Mouse (Mus musculus) limb, embryonic 15.5 days (tissue): ENCODE measurements around the gene Mertk. TPM values are rescaled to one million over a fixed set of nuclear protein-coding genes. Genes with fewer than 3 reads are reported as not detected.

Experiments
- ATAC-seq: fragments of 200-750 bp; cut with Nextera tagmentation; 2 replicates; pipeline ENCODE4 v1.8.0; 2017; ENCODE audit warnings: low read depth, moderate TSS enrichment; ENCODE audit not compliant: insufficient number of reproducible peaks, low FRiP score, low TSS enrichment
- H3K27ac ChIP-seq: fragments of 300-500 bp; sonication (generic); 2 replicates; pipeline ENCODE4 v1.5.1; 2015; ENCODE audit warnings: moderate library complexity, mild to moderate bottlenecking, inconsistent platforms
- H3K27me3 ChIP-seq: fragments of 300-500 bp; sonication (generic); 2 replicates; pipeline ENCODE4 v1.6.1; 2015; ENCODE audit warnings: inconsistent platforms
- H3K36me3 ChIP-seq: fragments of 300-500 bp; sonication (generic); 2 replicates; pipeline ENCODE4 v1.6.1; 2015; ENCODE audit warnings: inconsistent platforms
- H3K4me1 ChIP-seq: fragments of 300-500 bp; sonication (generic); 2 replicates; pipeline ENCODE4 v1.6.1; 2015; ENCODE audit warnings: inconsistent platforms
- H3K4me2 ChIP-seq: fragments of 300-500 bp; sonication (generic); 2 replicates; pipeline ENCODE4 v1.6.1; 2015; ENCODE audit warnings: mild to moderate bottlenecking, inconsistent platforms
- H3K4me3 ChIP-seq: fragments of 300-500 bp; sonication (generic); 2 replicates; pipeline ENCODE4 v1.5.1; 2015; ENCODE audit warnings: mild to moderate bottlenecking, inconsistent platforms
- H3K9ac ChIP-seq: fragments of 300-500 bp; sonication (generic); 2 replicates; pipeline ENCODE4 v1.6.1; 2015; ENCODE audit warnings: inconsistent platforms
- H3K9me3 ChIP-seq: fragments of 300-500 bp; sonication (generic); 2 replicates; pipeline ENCODE4 v1.6.1; 2016; ENCODE audit warnings: inconsistent platforms
- WGBS: fragments of 180-500 bp; shearing (Covaris S2); methylation state at CpG from one replicate; pipeline ENCODE4 v1.1.7; 2015; 5-methylcytosine and 5-hydroxymethylcytosine counted together
- polyA plus RNA-seq: library from polyadenylated mRNA; unstranded; fragments of >200 nt; fragmentation: Nextera tagmentation; extraction: Ambion mirVana; gene quantifications from 2 replicates; pipeline ENCODE4 v1.2.1, GENCODE M21; 2015

The Mertk gene
- polyA plus RNA-seq, 1 experiment from 2014 or later, result 10.7 TPM

DNA sequence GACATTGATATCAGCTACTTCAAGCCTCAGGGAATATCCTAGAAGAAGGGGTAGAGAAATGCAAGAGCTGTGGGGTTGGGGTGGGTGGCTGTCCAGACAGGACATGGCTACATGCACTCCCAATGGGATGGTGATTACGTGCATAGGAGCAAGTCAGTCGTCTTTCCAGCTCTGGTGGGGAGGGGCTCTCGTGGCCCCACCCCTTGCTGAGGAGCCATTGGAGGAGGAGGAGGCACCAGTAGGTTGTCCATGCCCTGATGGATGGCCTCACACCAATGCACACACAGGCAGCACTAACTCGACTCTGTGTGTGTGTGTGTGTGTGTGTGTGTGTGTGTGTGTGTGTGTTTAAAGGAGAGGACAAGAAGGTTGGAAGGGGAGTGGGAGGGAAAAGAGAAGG, 106.6 kb downstream of the Mertk start:
- 50% methylated on average over 4 of the region's 4 CpGs for WGBS

DNA sequence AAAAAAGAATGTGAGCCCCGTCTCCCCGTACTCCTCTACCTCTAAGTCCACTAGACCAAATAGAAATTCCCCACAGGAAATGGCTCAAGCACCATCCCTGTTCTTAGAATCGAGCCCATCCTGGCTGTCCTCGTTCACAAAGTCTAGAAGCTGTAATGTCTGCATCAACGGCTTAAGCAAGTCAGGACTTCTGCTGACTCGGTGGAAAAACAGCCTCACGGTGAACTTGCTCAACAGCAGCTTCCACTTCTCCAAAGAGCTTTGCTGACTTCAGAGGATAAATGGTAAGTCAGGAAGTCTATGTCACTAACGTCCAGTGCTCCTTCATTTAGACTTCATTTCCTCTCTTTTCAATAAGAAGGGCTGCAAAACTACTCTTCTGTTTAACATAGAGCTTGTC, 107.8 kb downstream of the Mertk start:
- H3K27me3 ChIP-seq, result no peaks in the 10 kb centered on the region
- H3K4me1 ChIP-seq, result no peaks in the 10 kb centered on the region
- H3K4me3 ChIP-seq, result no peak overlapping the region
- no peaks in the 10 kb centered on the region for H3K9me3 ChIP-seq
- no peak overlapping the region for H3K27ac ChIP-seq
- WGBS, result 47% methylated on average over 8 of the region's 8 CpGs
- H3K36me3 ChIP-seq, result peaks cover 14% of the 10 kb centered on the region
- H3K9ac ChIP-seq, result no peak overlapping the region
- ATAC-seq, result no peak
- H3K4me2 ChIP-seq, result no peak overlapping the region

More for the DNA sequence above, 106.6 kb downstream of the Mertk start:
- no peak overlapping the region for H3K4me2 ChIP-seq
- no peak for ATAC-seq
- H3K36me3 ChIP-seq, result peaks cover 26% of the 10 kb centered on the region
- no peak overlapping the region for H3K27ac ChIP-seq
- H3K9ac ChIP-seq, result no peak overlapping the region
- H3K4me3 ChIP-seq, result no peak overlapping the region
- H3K27me3 ChIP-seq, result no peaks in the 10 kb centered on the region
- H3K9me3 ChIP-seq, result no peaks in the 10 kb centered on the region
- H3K4me1 ChIP-seq, result no peaks in the 10 kb centered on the region

DNA sequence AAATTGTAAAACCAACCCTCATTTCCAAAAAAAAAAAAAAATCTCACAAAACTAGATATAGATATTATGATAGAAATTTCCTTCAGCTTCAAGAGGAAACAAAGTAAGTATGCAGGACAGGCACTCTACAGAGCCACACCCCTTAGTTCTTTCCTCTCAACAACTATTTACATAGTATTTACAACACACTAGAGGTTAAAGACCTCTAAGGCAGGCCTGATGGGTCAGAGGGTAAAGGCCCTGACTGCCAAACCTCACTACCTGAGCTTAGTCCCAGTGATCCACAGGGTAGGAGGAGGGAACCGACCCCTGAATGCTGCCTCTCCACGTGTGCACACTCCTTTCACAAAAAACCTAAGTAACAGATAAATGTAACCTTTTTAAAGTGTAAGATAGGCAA, 114.0 kb downstream of the Mertk start:
- no peaks in the 10 kb centered on the region for H3K36me3 ChIP-seq
- H3K4me2 ChIP-seq, result no peak overlapping the region
- no peak overlapping the region for H3K4me3 ChIP-seq
- no peaks in the 10 kb centered on the region for H3K27me3 ChIP-seq
- 35% methylated on average over 2 of the region's 2 CpGs for WGBS
- H3K27ac ChIP-seq, result no peak overlapping the region
- no peak overlapping the region for H3K9ac ChIP-seq
- no peaks in the 10 kb centered on the region for H3K9me3 ChIP-seq
- no peak for ATAC-seq
- H3K4me1 ChIP-seq, result no peaks in the 10 kb centered on the region

DNA sequence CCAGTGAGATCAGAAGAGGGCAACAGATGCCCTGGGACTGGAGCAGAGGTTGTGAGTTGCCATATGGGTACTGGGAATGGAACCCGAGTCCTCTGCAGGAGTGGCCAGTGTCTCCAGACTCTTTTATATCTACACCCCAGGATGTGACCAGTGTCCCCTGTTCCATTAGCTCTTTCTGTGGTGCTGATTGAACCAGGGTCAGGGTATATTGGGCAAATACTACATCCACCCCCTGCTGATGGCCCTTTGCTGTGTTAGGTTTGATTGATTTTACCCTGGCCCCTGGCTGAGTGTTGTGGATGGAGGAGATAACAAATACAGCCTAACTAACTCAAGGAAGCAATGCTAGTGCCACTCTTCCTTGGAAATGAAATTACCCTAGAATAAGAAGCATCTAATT, 117.6 kb downstream of the Mertk start:
- H3K4me3 ChIP-seq, result no peak overlapping the region
- no peak overlapping the region for H3K27ac ChIP-seq
- H3K9me3 ChIP-seq, result no peaks in the 10 kb centered on the region
- no peaks in the 10 kb centered on the region for H3K36me3 ChIP-seq
- H3K27me3 ChIP-seq, result no peaks in the 10 kb centered on the region
- no peak overlapping the region for H3K9ac ChIP-seq
- H3K4me2 ChIP-seq, result no peak overlapping the region
- H3K4me1 ChIP-seq, result peaks cover 11% of the 10 kb centered on the region; the same call in 1 of the 2 replicates
- WGBS, result 76% methylated on average over 1 of the region's 1 CpGs
- no peak for ATAC-seq

DNA sequence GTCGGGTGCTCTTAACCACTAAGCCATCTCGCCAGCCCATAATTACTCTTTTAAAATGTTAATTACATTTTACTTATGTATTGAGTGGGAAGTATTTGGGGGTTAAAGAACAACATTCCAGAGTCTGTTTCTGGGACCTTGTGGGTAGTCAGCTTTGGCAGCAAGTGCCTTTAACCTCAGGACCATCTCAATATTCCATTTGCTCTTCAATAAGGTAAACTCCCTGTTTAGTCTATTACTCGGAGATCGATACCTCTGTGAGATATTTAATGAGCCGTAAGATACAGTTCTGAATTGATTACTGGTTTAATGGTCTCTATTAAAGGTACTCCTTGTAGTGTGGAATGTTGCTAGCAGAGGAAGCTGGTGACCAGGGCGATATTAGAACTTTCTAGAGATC, 118.2 kb downstream of the Mertk start:
- H3K4me1 ChIP-seq, result peaks cover 11% of the 10 kb centered on the region; the same call in 1 of the 2 replicates
- no peak for ATAC-seq
- H3K36me3 ChIP-seq, result no peaks in the 10 kb centered on the region
- peak overlapping the region; percentile 92 for H3K27ac ChIP-seq
- H3K4me3 ChIP-seq, result peak overlapping the region; percentile 73
- no peak overlapping the region for H3K9ac ChIP-seq
- no peaks in the 10 kb centered on the region for H3K27me3 ChIP-seq
- H3K4me2 ChIP-seq, result peak overlapping the region; percentile 71
- no peaks in the 10 kb centered on the region for H3K9me3 ChIP-seq
- 29% methylated on average over 6 of the region's 6 CpGs for WGBS

DNA sequence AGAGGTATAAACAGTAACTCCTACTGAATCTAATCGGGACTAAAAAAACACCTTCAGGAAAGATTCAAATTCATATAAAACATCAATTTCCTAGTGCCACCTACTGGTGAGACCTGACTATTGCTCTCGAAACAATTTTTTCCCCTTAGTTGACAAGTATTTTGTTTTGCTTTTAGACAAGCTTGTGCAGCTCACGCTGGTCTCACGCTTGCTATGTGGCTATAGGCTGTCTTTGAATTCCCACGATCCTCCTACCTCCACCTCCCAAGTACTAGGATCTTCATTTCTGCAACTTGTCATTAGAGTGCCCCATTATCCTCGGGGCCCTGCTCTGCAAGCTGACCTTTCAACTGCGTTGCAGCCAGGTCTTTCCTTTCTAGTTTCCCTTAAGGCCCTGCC, 118.6 kb downstream of the Mertk start:
- Histone ChIP-seq H3K9ac (0 out of 2 replicates have a peak overlapping the region, but pooled peaks have one; percentile 31), H3K4me3 (peak overlapping the region; percentile 73), H3K27me3 (no peaks in the 10 kb centered on the region), H3K4me1 (peaks cover 11% of the 10 kb centered on the region; the same call in 1 of the 2 replicates), H3K36me3 (no peaks in the 10 kb centered on the region), H3K9me3 (no peaks in the 10 kb centered on the region), H3K27ac (peak overlapping the region; percentile 92), H3K4me2 (peak overlapping the region; percentile 71)
- under 1% methylated on average over 7 of the region's 7 CpGs for WGBS
- ATAC-seq, result peak; percentile 25; the same call in 1 of the 2 replicates

DNA sequence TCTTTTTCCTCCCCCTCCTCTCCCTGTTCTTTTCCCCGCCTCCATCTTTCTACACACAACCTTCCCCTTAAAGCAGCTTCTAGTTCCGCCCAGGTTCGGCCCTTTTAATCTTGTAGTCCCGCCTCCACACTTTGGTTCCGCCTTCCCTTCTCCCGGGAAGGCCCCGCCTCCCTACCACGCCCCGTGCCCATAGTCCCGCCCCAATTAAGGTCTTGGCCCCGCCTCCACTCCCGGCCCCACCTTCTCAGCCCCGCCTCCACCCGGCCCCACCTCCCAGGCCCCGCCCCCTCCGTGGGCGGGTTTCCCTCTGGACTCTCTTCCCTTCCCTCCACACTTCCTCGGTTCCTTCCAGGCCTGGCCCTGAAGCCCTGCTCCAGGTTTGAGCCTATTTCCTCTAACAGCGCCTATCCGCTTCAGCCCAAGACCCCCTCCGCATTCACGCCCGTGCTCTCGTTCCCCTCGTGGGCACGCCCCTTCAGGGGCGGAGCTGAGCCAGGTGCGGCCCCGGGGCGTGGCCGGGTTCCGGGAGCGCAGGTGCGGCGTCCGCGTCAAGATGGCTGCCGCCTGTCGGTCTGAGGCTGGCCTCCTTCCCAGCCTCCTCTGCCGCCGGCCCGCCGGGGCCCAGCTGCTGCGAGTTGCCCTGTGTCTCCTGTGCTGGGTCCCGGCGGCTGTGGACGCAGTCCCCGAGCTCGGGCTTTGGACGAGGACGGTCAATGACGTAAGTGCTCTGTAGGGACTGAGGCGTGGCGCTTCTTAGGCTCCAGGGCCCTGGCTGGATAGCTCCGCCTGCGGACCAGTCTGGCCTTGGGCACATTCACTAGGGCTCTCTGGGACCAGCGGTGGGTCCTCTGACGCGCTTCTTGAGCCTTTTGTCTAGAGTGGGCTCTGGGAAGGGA, 119.3 kb downstream of the Mertk start, which contains the start of gene Tmem87b:
Gene Tmem87b (plus strand): TSS at position 333 of the 896 bp plus-strand sequence.
- H3K9me3 ChIP-seq, result no peaks in the 10 kb centered on the region
- no peaks in the 10 kb centered on the region for H3K27me3 ChIP-seq
- H3K4me3 ChIP-seq, result peak within 1 kb of the TSS; percentile 73
- under 1% methylated on average over 59 of the region's 59 CpGs for WGBS
- H3K36me3 ChIP-seq, result no peaks in the 10 kb centered on the region
- ATAC-seq, result peak; percentile 93
- H3K9ac ChIP-seq, result peak within 1 kb of the TSS; percentile 73
- peak within 1 kb of the TSS; percentile 71 for H3K4me2 ChIP-seq
- H3K27ac ChIP-seq, result peak within 1 kb of the TSS; percentile 93
- peaks cover 11% of the 10 kb centered on the region; the same call in 1 of the 2 replicates for H3K4me1 ChIP-seq

DNA sequence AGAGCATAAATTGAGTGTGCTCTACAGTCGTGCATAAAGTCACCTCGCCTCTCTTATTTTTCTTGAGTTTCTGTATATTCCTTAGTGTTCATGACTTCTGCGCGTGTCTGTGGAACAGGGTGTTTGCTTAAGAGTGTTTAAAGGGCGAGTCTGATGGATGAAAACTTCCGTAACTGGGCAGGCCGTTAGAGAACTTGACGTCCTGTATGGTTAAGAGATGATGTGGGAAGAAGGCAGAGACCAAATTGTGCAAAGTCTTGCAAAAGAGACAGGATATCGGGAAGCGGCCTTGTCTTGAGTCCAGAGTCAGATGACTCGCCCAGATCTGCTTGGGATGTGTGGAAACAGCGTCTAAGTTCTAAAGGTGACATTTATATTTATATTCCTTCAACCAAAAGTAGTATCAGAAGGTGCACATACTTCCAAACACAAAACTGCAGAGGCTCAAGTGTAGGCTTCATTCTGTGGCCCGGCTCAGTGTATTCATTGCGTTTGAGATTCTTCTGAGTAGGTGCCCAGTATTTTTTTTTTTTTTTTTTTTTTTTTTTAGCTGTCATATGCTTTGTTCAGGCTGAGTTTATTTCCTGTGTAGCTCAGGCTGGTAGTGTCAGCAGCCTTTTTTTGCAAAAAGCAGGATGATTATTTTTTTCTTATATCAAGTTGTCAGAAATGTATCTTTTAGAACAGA, 120.3 kb downstream of the Mertk start:
- H3K4me2 ChIP-seq, result peak overlapping the region; percentile 71
- H3K27ac ChIP-seq, result peak overlapping the region; percentile 93
- ATAC-seq, result no peak
- 16% methylated on average over 14 of the region's 14 CpGs for WGBS
- H3K4me3 ChIP-seq, result peak overlapping the region; percentile 73
- peak overlapping the region; percentile 73 for H3K9ac ChIP-seq
- no peaks in the 10 kb centered on the region for H3K27me3 ChIP-seq
- H3K9me3 ChIP-seq, result no peaks in the 10 kb centered on the region
- H3K36me3 ChIP-seq, result peaks cover 3% of the 10 kb centered on the region; the same call in 1 of the 2 replicates
- H3K4me1 ChIP-seq, result peaks cover 11% of the 10 kb centered on the region; the same call in 1 of the 2 replicates

DNA sequence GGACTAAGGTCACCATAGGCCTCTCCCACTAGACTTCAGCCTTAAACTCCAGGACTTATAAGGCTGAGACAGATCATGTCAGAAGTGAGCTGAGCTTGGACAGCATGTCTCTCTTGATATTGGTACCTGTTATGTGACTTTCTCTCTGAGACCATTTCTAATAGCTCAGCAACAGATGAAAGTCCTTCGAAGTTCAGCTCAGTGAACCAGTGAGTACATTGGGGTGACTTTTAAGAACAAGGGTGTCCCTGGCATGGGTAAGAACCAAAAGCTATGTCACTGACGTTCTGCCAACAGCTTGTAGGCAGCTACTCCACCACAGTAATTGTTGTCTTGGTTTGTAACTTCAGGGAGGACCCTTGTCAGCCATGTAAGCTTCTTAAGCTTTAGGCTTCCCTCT, 121.9 kb downstream of the Mertk start:
- no peak overlapping the region for H3K9ac ChIP-seq
- H3K27me3 ChIP-seq, result no peaks in the 10 kb centered on the region
- H3K9me3 ChIP-seq, result no peaks in the 10 kb centered on the region
- no peak overlapping the region for H3K4me3 ChIP-seq
- 80% methylated on average over 2 of the region's 2 CpGs for WGBS
- peaks cover 7% of the 10 kb centered on the region; the same call in 1 of the 2 replicates for H3K36me3 ChIP-seq
- ATAC-seq, result no peak
- no peak overlapping the region for H3K4me2 ChIP-seq
- no peak overlapping the region for H3K27ac ChIP-seq
- peaks cover 11% of the 10 kb centered on the region; the same call in 1 of the 2 replicates for H3K4me1 ChIP-seq

DNA sequence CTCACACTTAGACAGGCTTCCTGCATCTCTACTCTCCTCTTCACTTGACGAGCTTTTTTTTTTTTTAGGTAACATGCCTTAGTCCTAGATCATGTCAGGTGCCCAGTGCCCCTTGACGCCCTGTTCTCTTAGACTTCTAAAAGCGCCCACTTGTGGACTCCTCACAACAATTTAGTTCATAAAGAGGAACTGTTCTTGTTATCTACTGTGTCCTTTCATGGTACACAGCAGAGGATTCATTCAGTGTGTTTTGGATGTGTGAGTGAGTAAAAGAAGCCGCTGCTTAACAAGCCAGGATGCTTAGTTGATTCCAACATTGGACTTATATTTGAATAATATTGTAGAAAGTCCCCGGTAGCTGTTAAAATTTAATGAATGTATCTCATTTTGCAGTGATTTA, 125.1 kb downstream of the Mertk start:
- Histone ChIP-seq H3K4me1 (peaks cover 9% of the 10 kb centered on the region; the same call in 1 of the 2 replicates), H3K27me3 (no peaks in the 10 kb centered on the region), H3K36me3 (peaks cover 18% of the 10 kb centered on the region), H3K4me3 (no peak overlapping the region), H3K9ac (no peak overlapping the region), H3K27ac (no peak overlapping the region), H3K4me2 (no peak overlapping the region), H3K9me3 (no peaks in the 10 kb centered on the region)
- WGBS, result 94% methylated on average over 5 of the region's 5 CpGs
- ATAC-seq, result no peak

DNA sequence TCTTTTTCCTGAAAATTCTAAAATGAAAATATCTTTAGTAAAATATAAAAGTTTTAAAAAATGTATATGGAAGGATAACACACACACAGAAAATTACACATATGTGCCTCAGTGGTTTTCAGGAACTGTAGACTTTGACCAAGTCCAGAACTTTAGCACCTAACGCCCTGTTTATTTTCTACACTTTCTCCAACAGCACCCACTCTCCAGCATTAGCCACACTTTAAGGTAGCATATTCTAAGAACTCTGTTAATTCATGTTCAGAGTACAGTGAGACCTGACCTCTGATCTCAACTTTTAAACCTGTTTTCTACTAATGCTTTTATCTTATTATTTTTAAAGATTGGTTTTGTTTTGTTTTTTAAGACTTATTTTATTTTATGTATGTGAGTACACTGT, 129.0 kb downstream of the Mertk start:
- no peak overlapping the region for H3K27ac ChIP-seq
- H3K27me3 ChIP-seq, result no peaks in the 10 kb centered on the region
- peaks cover 42% of the 10 kb centered on the region for H3K36me3 ChIP-seq
- H3K9me3 ChIP-seq, result no peaks in the 10 kb centered on the region
- 97% methylated on average over 1 of the region's 1 CpGs for WGBS
- H3K4me3 ChIP-seq, result no peak overlapping the region
- no peaks in the 10 kb centered on the region for H3K4me1 ChIP-seq
- H3K9ac ChIP-seq, result no peak overlapping the region
- H3K4me2 ChIP-seq, result no peak overlapping the region
- no peak for ATAC-seq

DNA sequence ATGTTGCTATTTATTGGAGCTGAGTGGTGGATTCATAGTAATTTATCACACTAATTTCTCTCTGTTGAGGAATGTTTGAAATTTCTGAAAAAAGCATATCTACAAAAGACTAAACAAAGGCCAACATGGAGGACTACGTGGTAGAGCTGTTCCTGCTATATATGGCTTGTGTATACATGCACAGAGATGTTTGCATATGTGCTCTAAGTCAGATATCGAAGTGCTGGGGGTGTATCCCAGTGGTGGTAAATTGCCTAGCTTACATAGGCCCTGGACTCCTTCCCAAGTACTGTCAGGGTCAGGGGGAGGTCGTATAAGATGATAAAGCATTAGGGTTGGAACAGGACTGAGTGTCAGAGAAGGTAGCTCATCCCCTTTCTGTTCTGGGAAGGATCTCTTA, 133.9 kb downstream of the Mertk start:
- H3K27me3 ChIP-seq, result no peaks in the 10 kb centered on the region
- WGBS, result 87% methylated on average over 3 of the region's 3 CpGs
- ATAC-seq, result no peak
- H3K4me2 ChIP-seq, result no peak overlapping the region
- no peak overlapping the region for H3K27ac ChIP-seq
- H3K36me3 ChIP-seq, result peaks cover 72% of the 10 kb centered on the region
- H3K9me3 ChIP-seq, result no peaks in the 10 kb centered on the region
- H3K4me3 ChIP-seq, result no peak overlapping the region
- H3K4me1 ChIP-seq, result no peaks in the 10 kb centered on the region
- no peak overlapping the region for H3K9ac ChIP-seq
